Mouse (Mus musculus): ENCODE measurements around the gene Fam126a.

GRCm38 (mm10) chr5:24021683-24022082 lies 8.8 kb downstream of the Fam126a start:
- no peak for TF ChIP-seq CTCF (IDR thresholded peaks at IDR 0.05 in 2 of 3, conservative IDR thresholded peaks at IDR 0.05 in 1 of 3; ENCODE audit: control insufficient read depth in 1 of 3, insufficient read depth in 1 of 3, low read depth in 2 of 3, low read length in 3 of 3, poor library complexity in 1 of 3, severe bottlenecking in 1 of 3)
- no peak for TF ChIP-seq E2F4 (IDR thresholded peaks at IDR 0.05; ENCODE audit: borderline replicate concordance, low read depth, low read length)
- no peak for TF ChIP-seq GATA1 (IDR thresholded peaks at IDR 0.05; ENCODE audit: low read depth, low read length)
- no peak for TF ChIP-seq POLR2A (IDR thresholded peaks at IDR 0.05; ENCODE audit: control insufficient read depth in 1 of 2, insufficient read depth in 1 of 2, low read depth in 1 of 2, low read length in 2 of 2, poor library complexity in 1 of 2)
- TF ChIP-seq CHD2 (IDR thresholded peaks at IDR 0.05; ENCODE audit: low read length) = no peak
- TF ChIP-seq SMC3 (IDR thresholded peaks at IDR 0.05; ENCODE audit: low read depth, low read length) = no peak
- TF ChIP-seq MEF2A (IDR thresholded peaks at IDR 0.05; ENCODE audit: extremely low read depth, insufficient replicate concordance, low read depth, low read length, poor library complexity, severe bottlenecking) = no peak
- no peak for TF ChIP-seq MYC (IDR thresholded peaks at IDR 0.05; ENCODE audit: low read depth, low read length)
- no peak for TF ChIP-seq USF1 (IDR thresholded peaks at IDR 0.05; ENCODE audit: low read depth, low read length)
- TF ChIP-seq JUND (IDR thresholded peaks at IDR 0.05; ENCODE audit: low read depth, low read length) = no peak
